Mouse (Mus musculus) gastrocnemius, adult 8-10 months (tissue): ENCODE data around the gene Sdf2l1. TPM values are rescaled to one million over a fixed set of nuclear protein-coding genes. Genes with fewer than 3 reads are reported as not detected.
A peak's percentile ranks its signal among the peaks of the same experiment; 100 is the strongest.

Source experiments
- DNase-seq, 2 experiments: peaks; one replicate each; pipeline ENCODE4 v3.0.0; 2022; ENCODE audit warnings: low spot score in 2 of 2
- microRNA-seq: library from miRNA; unstranded; fragments of <30 nt; microRNA quantifications from one replicate; pipeline ENCODE4 v1.2.0, GENCODE M21; 2022
- total RNA-seq, 4 experiments: library from RNA; stranded (reverse); gene quantifications; 2 replicates each; pipeline ENCODE4 v1.2.4; 2022

Sdf2l1 gene
- total RNA-seq, 4 experiments from 2014 or later: 2.9 to 5.3 (median 3.7) TPM

GRCm38 (mm10) chr16:17124119-17124870 lies 7.9 kb downstream of the Sdf2l1 start:
- DNase-seq: no peak

- DNase-seq: no peak
Observed at GRCm38 (mm10) chr16:17121569-17121968, 10.6 kb downstream of the Sdf2l1 start.

- no peak for DNase-seq
Observed at GRCm38 (mm10) chr16:17117309-17117799, 14.8 kb downstream of the Sdf2l1 start.

GRCm38 (mm10) chr16:17110771-17111743 lies 21.1 kb downstream of the Sdf2l1 start, which contains the start of gene Ppil2:
Gene Ppil2 (minus strand): TSS chr16:17111257.
- DNase-seq: peak; percentile 21 to 32

- no peak for DNase-seq
Observed at GRCm38 (mm10) chr16:17104600-17104999, 27.6 kb downstream of the Sdf2l1 start.

DNA sequence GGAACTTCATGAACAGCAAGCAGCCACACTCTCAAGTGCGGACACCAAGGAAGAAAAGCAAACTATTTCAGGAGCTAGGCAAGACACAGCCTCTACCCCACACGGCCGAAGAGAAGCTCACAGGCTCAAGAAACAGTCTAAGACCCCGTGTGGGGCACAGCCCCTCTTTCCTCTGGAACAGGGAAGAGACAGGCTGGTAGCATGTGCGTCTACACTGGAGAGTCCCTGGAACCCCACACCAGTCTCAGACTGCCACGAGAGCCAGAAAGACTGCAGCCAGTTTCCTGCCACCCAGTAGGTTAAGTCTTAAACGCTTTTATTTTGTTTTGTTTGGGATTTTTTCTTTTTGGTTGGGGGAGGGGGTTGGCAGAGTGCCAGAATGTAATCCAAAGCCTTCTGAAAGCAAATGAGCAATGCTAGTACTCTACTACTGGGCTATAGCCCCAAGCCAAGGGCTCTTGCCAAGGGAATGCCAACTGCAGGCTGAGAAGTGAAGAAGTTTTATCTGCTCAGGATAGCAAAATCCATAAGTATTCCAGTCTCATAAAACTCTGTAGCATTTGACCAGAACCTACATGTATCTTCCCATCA lies 29.5 kb downstream of the Sdf2l1 start:
- no peak for DNase-seq

GRCm38 (mm10) chr16:17096938-17097337 lies 35.2 kb downstream of the Sdf2l1 start:
- DNase-seq: no peak

- DNase-seq: no peak
Observed at GRCm38 (mm10) chr16:17088346-17088745, 43.8 kb downstream of the Sdf2l1 start.

DNA sequence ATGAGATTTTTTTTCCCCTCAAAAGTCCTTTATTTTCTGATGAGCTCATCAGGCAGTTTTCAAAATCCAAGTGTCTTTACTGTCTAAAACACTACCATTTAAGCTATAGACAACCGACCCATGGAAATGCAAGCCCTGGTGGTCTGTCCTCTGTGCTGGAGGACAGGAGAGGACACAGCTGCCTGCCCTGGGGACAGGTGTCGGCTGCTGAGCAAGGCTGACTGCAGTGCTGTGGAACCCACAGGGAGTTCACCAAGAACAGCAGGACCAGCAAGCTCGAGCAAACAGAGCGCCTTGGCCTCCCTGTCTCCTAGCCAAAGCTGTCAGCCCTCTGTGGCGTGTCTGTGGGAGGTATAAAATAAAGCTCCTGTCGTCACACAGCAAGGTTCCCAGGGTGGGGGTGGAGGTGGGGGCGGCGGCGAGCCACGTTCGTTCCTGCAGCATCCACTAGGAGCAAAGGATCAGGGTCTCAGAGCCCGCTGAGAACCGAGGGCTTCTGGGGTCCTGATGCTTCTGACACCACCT lies 45.5 kb downstream of the Sdf2l1 start:
- DNase-seq: no peak

DNA sequence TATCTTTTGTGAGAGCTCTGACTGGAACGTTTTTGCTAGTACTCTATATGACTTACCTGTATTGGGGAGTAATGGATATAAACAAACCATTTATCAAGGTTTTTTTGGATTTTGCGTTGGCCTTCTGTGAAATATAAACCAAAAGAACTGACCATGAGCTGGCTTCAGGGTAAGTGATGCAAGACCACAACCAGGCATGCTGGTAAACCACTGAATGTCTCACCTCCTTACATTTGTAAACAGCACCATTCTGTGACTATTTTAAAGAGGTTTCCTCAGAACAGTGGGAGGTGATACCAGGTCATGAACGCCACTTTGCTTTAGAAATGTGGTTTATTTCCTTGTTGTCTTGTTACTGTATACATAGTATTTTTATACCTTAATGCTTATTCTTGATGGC lies 45.9 kb downstream of the Sdf2l1 start:
- no peak for DNase-seq

- no peak for DNase-seq
Observed at GRCm38 (mm10) chr16:17085636-17086035, 46.5 kb downstream of the Sdf2l1 start.

DNA sequence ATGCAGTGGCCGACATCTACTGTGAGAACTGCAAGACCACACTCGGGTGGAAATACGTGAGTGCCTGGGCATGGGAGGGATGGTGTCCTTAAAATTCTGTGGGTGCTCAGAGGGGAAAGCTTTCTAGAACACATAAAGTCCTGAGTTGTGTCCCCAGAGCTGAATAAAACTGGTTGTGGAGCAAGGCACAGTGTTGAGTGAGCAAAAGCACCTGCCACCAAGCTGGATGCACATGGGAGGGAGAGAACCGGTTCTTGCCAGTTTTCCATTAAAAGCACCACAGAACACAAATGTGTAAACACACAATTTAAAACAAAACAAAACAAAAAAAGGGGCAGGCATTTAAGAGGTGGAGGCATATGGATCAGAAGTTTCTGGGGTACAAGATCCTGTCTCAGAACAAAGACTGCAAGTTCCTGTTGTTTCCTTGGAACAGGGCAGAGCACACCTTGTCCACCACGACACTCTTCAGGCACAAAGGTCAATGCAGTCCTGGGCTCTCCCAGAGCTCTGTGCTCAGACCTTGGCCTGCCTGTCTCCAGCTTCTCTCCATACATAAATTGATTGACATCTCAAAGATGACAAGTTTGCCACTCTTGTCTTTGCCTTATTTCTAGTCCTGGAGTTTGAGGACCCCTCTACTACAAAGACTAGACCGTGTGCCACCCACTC lies 49.9 kb downstream of the Sdf2l1 start:
- no peak for DNase-seq

Small RNAs within 50 kb of the gene (microRNA-seq; reads per million reads assigned to microRNA genes)
- gene Mir130b (12.5 reads per million, percentile 8 among the genes with 10 or more reads in this experiment), gene Mir301b (not detected)

Other genes with a start within 250 kb of the Sdf2l1 start
- 10 to 100 TPM; 10.6 to 15.8 (median 12.7) TPM for gene Ppm1f, start 235.9 kb downstream of the Sdf2l1 start, total RNA-seq
- 100 to 1,000 TPM in 1 of 4 experiments, 10 to 100 TPM in 3; 85.8 to 100 (median 93.0) TPM for gene Mapk1, start 149.0 kb downstream of the Sdf2l1 start, total RNA-seq
- gene Ypel1, start 62.7 kb downstream of the Sdf2l1 start, total RNA-seq: 1 to 10 TPM in 2 of 4 experiments, under 1 TPM in 2; 0.46 to 1.7 (median 0.99) TPM
- gene Ppil2, start 21.1 kb downstream of the Sdf2l1 start, total RNA-seq: 10 to 100 TPM; 23.1 to 27.9 (median 25.0) TPM
- not detected for gene 2610318N02Rik, start 7.2 kb downstream of the Sdf2l1 start, total RNA-seq
- under 1 TPM in 1 of 4 experiments, not detected in 3; 0.22 TPM for gene Ydjc, start 12.2 kb upstream of the Sdf2l1 start, total RNA-seq
- under 1 TPM in 1 of 4 experiments, not detected in 3; 0.10 TPM for gene Ccdc116, start 14.8 kb upstream of the Sdf2l1 start, total RNA-seq
- gene Ube2l3, start 70.3 kb upstream of the Sdf2l1 start, total RNA-seq: 100 to 1,000 TPM; 119 to 134 (median 127) TPM
- under 1 TPM in 2 of 4 experiments, not detected in 2; 0.05 TPM for gene Rimbp3, start 76.2 kb upstream of the Sdf2l1 start, total RNA-seq
- 1 to 10 TPM; 1.1 to 1.5 (median 1.4) TPM for gene Hic2, start 101.2 kb upstream of the Sdf2l1 start, total RNA-seq
- gene Tmem191c, start 143.7 kb upstream of the Sdf2l1 start, total RNA-seq: under 1 TPM in 3 of 4 experiments, not detected in 1; 0.58 to 0.91 (median 0.74) TPM
- gene Serpind1, start 199.0 kb upstream of the Sdf2l1 start, total RNA-seq: not detected